Mouse (Mus musculus) left cerebral cortex, postnatal 25 days (tissue): ENCODE measurements around the gene Ing4. TPM values are rescaled to one million over a fixed set of nuclear protein-coding genes. Genes with fewer than 3 reads are reported as not detected.
A peak's percentile ranks its signal among the peaks of the same experiment; 100 is the strongest.

ENCODE experiments used
- DNase-seq, 2 experiments: peaks; one replicate each; pipeline ENCODE4 v3.0.0; 2022; ENCODE audit warnings: low spot score in 2 of 2, mixed read lengths in 1 of 2
- intact Hi-C: fragments of 180-260 bp; cut with DNase I; formaldehyde crosslinking; loops from one replicate; pipeline ENCODE4 v1.15.1; 2025
- microRNA-seq, 2 experiments: library from miRNA; unstranded; fragments of <30 nt; microRNA quantifications; one replicate each; pipeline ENCODE4 v1.2.0; 2022
- total RNA-seq, 2 experiments: library from RNA; stranded (reverse); gene quantifications; 2 replicates each; pipeline ENCODE4 v1.2.3; 2021

The Ing4 gene
- total RNA-seq, 2 experiments from 2014 or later, result 54.0 to 62.1 TPM

DNA sequence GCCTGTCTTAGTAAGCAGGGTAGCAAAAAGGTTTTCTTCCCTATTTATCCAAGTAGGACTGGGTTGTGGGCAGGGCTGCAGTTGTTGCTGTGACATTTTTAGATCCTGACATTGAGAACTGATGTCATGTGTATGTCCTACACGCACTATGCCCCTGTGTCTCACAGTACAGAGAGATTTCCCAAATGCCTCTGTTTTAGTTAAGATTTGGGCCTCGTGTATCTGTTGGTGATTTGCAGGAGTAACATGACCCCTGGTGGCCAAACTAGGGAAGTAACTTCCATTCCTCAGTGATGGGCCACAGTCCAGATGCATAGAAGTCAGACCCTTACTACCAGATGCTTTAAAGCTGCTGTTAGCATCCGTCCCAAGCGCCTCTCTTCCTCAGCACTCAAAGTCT is 44.9 kb downstream of the Ing4 start:
- peak; percentile 74 to 84 for DNase-seq
- intact Hi-C loops, result loop anchor here (1.0 to 10.0 kb wide), 3 partner anchors 37 to 227 kb away; partner anchors contain the start of genes P3h3 and Zfp384

DNA sequence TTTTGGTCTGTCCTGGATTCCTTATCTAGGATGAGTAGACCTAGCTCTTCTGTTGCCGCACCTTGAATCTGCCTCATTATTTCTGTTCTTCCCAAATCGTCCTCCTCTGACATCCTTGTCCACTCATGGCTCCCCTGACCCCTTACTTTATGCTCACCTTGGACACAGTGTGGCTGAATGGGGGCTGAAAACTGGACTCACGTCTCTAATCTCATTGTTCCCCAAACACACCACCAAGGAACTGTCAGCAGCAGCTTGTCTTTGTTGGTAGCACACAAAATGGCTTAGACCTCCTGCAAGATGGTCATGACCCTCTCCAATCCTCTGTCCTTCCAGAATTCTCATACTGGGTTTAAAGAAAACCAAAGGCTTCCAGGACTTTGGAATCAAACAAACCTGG is 48.4 kb downstream of the Ing4 start:
- DNase-seq, result no peak
- intact Hi-C loops, result loop anchor here (10.0 kb wide), 1 partner anchor 83 kb away; the partner anchor contains the start of gene Zfp384

DNA sequence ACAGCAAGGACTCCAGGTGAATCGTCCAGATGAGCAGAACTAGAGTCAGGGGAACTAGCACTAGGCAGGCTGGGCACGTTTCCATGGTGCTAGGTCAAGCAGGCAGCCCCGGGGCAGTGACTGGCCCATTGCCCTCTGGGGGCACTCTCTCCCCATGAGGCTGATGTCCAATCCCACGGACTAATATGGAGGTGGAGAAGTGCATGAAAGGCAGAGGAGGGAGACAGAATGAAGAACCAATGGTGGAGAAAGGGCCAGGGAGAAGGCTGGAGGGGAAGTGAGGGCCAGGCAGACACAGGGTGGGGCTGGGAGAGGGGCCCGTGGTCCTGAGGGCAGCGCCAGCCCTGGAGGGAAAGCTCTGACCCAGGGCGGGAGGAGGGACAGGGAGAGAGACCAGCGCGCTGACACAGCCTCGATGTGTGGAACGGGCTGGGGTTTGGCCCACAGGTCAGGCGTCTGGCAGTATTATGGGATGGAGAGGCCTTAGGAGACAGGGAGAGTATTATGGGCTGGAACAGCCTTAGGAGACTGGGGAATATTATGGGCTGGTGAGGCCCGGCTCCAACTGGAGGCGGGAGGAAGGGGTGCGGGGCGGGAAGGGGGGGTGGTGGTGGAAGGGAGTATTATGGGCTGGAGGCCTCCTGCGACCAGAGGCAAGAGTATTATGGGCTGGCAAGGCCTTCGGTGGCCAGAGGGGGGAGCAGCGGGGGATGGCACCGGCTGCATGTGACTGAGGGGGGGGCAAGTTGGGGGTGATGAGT is 49.2 kb downstream of the Ing4 start:
- intact Hi-C loops, result loop anchor here (10.0 kb wide), 1 partner anchor 84 kb away; the partner anchor contains the start of gene Zfp384
- DNase-seq, result peak; percentile 69 to 83

DNA sequence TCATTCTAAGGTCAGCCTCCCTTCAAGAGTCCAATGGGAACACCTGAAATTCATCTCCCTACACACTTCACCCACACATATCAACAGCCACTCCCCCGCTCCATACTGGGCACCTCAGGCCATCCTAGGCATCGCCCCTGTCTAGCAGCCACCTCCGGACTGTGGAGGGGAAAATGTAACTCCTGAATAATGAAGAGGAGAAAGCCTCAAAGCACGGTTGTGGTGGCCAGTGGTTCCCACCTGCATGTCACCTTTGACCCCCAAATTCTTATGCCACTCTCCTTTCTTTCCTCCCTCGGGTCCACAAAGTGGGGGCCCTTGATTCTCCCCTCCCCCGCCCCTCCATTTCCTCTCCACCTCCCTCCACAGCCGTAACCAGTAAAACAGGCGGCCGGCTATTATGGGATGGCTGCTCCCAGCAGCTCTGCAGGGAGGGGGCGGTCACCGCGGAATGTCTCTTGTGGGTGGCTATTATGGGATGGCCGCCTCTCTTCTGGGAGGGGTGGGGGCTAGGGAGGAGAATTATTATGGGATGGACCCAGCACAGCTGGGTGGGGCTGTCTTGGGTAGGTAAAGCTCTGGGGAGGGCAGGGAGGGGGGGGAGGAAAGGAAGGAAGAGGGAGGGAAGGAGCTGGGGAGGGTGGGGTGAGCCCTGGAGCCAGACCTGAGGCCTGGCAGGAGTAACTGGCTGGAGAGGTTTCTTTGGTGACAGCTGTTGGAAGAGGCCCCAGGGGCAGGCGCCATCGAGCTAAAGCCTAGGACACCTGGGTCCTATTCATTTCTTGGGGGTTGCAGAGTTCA is 50.2 kb downstream of the Ing4 start:
- DNase-seq, result peak; percentile 84 to 95
- intact Hi-C loops, result loop anchor here (10.0 kb wide), 1 partner anchor 85 kb away; the partner anchor contains the start of gene Zfp384

DNA sequence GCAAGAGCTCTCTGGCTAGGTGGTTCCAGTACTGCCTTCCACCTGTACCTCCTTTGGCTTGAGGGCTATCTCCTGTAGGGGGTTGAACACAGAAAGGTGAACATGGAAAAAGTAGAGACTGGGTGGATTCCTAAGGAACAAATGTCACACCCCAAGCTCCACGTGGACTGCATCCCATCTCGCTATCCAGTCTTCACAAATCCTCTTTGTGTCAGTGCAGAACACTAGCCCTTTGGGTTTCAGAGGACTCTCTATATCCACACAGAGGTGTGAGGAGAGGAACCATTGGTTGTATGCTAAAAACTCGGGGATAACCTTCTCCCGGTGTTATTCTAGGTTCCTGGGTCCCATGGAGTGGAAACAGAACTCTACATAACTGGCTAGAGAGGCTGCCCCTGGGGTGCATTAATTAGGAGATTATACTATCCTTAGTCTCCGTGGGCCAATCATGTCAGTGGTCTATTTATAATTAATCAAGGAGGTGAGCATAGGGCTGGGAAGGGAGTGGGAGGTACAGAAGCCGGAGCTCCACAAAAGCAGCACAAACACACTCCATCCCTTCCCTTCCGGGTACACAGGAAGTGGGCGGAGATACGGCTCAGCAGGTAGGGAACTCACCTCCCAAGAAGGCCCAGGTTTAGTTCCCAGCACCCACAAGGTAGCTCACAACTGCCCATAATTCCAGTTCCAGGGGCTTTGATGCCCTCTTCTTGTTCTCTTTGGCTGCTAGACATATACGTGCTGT is 51.0 kb downstream of the Ing4 start:
- intact Hi-C loops, result no loop called here

DNA sequence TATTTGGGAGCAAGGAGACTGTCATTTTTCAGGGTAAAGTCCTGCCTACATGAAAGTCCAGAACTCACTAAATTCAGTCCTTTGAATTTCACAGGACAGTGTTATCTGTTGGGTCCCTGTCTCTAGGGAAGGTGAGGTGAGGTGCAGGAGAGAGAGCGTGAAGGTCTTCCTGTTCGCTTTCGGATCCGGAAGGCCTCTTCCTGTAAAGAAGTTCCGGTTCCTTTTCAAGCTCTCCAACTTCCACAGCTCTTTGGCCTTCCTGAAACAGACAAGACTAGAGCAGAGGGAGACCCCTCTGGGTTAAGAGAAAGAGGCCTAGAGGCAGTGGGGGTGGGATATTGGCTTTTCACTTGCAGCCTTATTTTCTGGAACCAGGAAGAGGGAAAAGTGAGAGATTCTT is 52.8 kb downstream of the Ing4 start:
- no peak for DNase-seq
- intact Hi-C loops, result no loop called here

More for the DNA sequence above, 51.0 kb downstream of the Ing4 start:
- DNase-seq, result no peak

DNA sequence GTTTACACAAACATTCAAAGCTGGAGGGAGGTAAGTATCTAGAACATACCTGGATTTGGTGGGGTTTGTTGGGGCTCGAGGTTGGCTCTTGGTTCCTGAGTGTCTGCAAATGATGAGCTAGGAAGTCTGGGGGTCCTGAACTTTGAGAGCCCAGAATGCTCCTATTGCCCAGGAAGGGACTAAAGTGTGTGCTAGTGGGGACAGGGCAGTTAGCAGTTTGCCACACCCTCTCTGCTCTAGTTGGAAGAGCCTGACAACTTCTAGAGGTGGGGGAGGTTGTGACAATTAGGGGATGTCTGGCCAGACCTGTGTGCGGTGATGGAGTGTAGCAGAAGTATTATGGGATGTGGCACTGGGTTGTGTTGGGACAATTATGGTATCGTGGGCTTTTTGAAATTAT is 55.3 kb downstream of the Ing4 start:
- intact Hi-C loops, result loop anchor here (5.0 kb wide), 1 partner anchor 178 kb away; no protein-coding TSS in a partner anchor
- no peak for DNase-seq

DNA sequence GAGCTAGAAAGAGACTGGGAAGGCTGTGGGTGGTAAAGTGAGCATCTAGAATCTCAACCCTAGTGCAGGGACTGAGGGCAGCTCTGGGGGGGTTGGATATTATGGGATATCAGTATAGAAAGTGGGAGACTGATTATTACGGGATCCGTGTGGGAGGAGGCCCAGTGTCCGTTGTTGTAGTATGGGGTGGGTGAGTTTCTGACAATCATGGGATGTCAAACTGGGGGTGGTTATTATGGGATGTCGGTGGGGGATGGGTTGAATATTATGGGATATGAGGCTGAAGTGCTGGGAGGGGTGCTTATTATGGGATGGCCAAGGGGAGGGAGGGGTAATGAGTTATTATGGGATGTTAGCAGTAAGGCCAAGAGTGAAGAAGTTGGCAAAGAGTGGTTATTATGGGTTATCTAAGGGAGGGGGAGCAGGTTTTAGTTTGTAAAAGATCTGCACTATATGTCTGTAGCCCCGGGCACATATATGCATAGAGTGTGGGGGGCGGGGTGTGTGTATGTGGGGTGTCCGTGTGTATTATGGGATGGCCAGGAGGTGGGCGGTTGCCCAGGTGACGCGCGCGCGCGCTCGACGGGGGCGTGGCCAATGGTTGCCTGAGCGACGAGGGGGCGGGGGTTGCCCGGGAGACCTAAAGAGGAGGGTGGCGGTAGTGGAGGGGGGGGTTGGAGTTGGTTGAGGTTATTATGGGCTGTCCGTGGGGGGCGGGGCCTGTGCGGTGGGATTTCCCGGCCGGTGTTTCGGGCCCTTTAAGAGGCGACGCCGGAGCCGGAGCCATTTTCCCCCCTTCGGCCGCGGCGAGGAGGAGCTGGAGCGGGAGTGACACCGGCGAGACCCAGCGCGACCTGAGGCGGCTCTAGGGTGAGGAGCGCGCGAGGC is 56.1 kb downstream of the Ing4 start, which contains the start of gene Chd4:
Gene Chd4 (plus strand): TSS at position 591 of the 888 bp plus-strand sequence.
- intact Hi-C loops, result loop anchor here (5.0 kb wide), 1 partner anchor 178 kb away; no protein-coding TSS in a partner anchor
- DNase-seq, result peak; percentile 92 to 96

DNA sequence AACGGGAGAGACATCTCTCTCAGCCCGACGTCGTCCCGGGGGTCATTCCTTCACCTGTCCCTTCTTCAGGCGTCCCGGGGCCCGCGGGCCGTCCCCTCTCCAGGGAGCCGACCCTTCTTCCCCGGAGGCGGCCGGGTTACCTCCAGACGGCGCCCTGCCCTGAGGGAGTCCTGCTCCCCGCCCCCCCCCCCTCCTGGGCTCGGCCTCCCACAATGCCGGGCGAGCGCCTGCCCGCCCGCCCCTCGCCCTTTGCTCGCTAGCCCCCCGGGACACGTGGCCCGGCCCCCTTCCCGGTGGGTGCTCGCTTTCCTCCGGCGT is 56.7 kb downstream of the Ing4 start:
- intact Hi-C loops, result loop anchor here (5.0 kb wide), 1 partner anchor 179 kb away; no protein-coding TSS in a partner anchor
- no peak for DNase-seq

DNA sequence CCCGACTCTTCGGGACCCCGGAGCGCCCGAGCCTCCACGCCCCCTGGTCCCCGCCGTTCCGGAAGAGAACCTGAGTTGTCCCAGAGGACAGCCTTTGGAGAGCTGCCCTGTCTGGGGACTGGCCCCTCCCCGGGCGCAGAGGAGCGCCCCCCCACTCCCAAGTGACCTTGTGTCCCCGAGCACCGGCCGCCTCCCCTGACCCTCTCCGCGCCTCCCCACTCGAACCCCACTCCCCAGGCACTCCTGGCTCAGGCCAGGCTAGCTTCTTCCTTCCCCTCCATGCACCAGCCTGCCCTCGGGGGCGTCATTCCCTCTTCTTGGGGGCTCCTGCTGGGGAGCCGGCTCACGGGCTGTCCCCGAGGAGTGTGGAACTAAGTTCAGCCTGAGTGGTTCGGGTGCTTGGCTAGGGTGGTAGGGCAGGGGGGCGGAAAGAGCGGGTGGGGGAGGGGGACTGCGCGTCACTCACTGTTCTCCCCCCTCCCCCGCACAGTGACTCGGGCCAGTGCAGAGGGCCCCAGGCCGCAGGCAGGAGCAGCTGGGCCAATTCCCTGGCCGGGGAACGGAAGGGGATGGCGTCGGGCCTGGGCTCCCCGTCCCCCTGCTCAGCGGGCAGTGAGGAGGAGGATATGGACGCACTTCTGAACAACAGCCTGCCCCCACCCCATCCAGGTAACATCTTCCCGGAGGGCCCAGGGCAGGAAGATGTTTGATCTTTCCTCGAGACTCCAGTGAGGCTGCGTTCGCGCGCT is 57.2 kb downstream of the Ing4 start:
- intact Hi-C loops, result loop anchor here (5.0 kb wide), 1 partner anchor 179 kb away; no protein-coding TSS in a partner anchor
- peak; percentile 35 to 40 for DNase-seq

DNA sequence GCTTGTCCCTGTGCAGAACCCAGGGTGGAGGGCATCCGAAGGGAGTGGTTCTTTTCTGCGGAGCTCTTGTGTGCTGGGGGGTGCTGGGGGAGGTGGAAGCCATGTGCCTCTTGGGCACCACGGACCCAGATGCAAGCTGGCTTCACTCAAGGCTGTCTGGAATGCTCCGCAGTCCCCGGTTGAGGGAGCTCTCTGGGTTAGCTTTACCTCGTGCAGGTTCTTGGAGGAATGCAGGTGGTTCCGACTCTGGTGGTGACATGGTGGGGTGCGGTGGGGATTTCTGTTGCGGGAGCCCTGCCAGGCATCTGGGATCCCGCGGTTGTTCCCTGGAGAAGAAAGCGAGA is 57.8 kb downstream of the Ing4 start:
- DNase-seq, result peak in 1 of 2 experiments; percentile 64
- intact Hi-C loops, result loop anchor here (5.0 kb wide), 1 partner anchor 180 kb away; no protein-coding TSS in a partner anchor

DNA sequence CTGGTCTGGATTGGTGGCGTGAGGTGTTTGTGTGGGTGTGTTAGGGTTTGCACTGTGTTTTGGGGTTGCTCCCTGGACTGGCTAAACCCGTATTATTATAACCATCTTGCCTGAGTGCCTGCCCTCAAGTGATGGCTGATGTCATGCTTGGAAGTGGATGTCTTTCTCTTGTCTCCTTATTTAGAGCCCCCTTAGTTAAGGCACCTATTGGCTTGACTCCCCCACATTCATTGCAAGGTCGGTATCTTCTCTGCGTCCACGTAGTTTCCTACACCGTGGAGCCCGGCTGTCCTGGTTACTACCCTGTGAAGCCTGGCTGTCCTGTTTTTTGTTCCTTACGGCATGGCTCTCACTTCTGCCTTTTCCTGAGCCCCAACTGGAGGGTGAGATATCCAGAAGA is 58.4 kb downstream of the Ing4 start:
- DNase-seq, result no peak
- intact Hi-C loops, result loop anchor here (5.0 kb wide), 1 partner anchor 181 kb away; no protein-coding TSS in a partner anchor

DNA sequence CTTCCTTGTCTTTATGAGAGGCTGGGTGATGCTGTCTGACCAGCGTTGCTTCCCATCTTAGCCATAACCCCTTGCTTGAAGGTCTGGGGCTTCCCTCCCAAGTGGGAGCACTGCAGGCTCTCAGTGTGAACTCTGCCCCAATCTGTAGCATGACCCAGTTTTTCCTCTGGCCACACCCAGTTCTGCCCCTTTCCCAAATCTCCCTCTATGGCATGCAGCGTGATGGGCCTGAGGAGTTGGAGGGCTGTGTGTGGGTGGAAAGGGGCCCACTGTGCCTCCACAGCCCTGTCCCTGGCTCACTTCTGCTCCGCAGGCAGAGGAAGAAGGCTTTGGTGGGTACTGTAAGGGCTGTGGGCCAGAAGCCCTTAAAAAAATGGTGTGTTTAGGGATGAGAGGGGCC is 59.0 kb downstream of the Ing4 start:
- intact Hi-C loops, result loop anchor here (5.0 kb wide), 1 partner anchor 181 kb away; no protein-coding TSS in a partner anchor
- DNase-seq, result no peak

Small RNAs within 50 kb of the gene (microRNA-seq; reads per million reads assigned to microRNA genes)
- gene Mir7045, result 2.5 to 5.4 reads per million in 2 experiments

Other genes with a start within 250 kb of the Ing4 start
- gene Spsb2, start 231.1 kb upstream of the Ing4 start, total RNA-seq, result 1 to 10 TPM; 4.4 to 5.2 TPM
- 100 to 1,000 TPM; 739 to 808 TPM for gene Tpi1, start 225.5 kb upstream of the Ing4 start, total RNA-seq
- gene Usp5, start 210.3 kb upstream of the Ing4 start, total RNA-seq, result 100 to 1,000 TPM; 176 to 177 TPM
- gene Cdca3, start 210.2 kb upstream of the Ing4 start, total RNA-seq, result 1 to 10 TPM in 1 of 2 experiments, under 1 TPM in 1; 0.50 to 1.1 TPM
- gene Gnb3, start 199.5 kb upstream of the Ing4 start, total RNA-seq, result under 1 TPM in 1 of 2 experiments, not detected in 1; 0.18 TPM
- gene P3h3, start 182.0 kb upstream of the Ing4 start, total RNA-seq, result 10 to 100 TPM; 21.9 to 25.7 TPM
- gene Gpr162, start 175.8 kb upstream of the Ing4 start, total RNA-seq, result 100 to 1,000 TPM; 207 to 229 TPM
- 1 to 10 TPM; 2.8 to 8.7 TPM for gene Cd4, start 151.5 kb upstream of the Ing4 start, total RNA-seq
- 1 to 10 TPM; 2.9 to 3.6 TPM for gene Lag3, start 128.1 kb upstream of the Ing4 start, total RNA-seq
- 1,000 to 10,000 TPM in 1 of 2 experiments, 100 to 1,000 TPM in 1; 954 to 1,041 TPM for gene Ptms, start 119.7 kb upstream of the Ing4 start, total RNA-seq
- gene Mlf2, start 108.4 kb upstream of the Ing4 start, total RNA-seq, result 100 to 1,000 TPM; 648 to 675 TPM
- 100 to 1,000 TPM; 149 to 163 TPM for gene Cops7a, start 74.2 kb upstream of the Ing4 start, total RNA-seq
- gene Pianp, start 43.1 kb upstream of the Ing4 start, total RNA-seq, result 100 to 1,000 TPM; 169 to 181 TPM
- gene Zfp384, start 30.6 kb upstream of the Ing4 start, total RNA-seq, result 10 to 100 TPM; 38.4 to 44.1 TPM
- 10 to 100 TPM in 1 of 2 experiments, 1 to 10 TPM in 1; 8.4 to 12.3 TPM for gene Acrbp, start 9.9 kb downstream of the Ing4 start, total RNA-seq
- under 1 TPM; 0.60 to 0.96 TPM for gene Lpar5, start 28.2 kb downstream of the Ing4 start, total RNA-seq
- 100 to 1,000 TPM; 154 to 161 TPM for gene Chd4, start 56.2 kb downstream of the Ing4 start, total RNA-seq
- gene Nop2, start 92.1 kb downstream of the Ing4 start, total RNA-seq, result 10 to 100 TPM; 27.1 to 28.0 TPM
- gene Iffo1, start 105.5 kb downstream of the Ing4 start, total RNA-seq, result 10 to 100 TPM; 52.7 to 63.0 TPM
- gene Gapdh, start 126.7 kb downstream of the Ing4 start, total RNA-seq, result 1,000 to 10,000 TPM; 2,469 to 2,584 TPM
- 10 to 100 TPM; 18.9 to 25.6 TPM for gene Ncapd2, start 151.9 kb downstream of the Ing4 start, total RNA-seq
- gene Mrpl51, start 152.0 kb downstream of the Ing4 start, total RNA-seq, result 10 to 100 TPM; 70.4 to 73.6 TPM
- 10 to 100 TPM; 87.8 to 97.9 TPM for gene Vamp1, start 175.8 kb downstream of the Ing4 start, total RNA-seq
- 1 to 10 TPM; 3.5 to 4.0 TPM for gene Tapbpl, start 192.1 kb downstream of the Ing4 start, total RNA-seq
- not detected for gene Cd27, start 197.2 kb downstream of the Ing4 start, total RNA-seq
- not detected for gene Tuba3a, start 246.3 kb downstream of the Ing4 start, total RNA-seq